ENCODE assay signal across 8 mouse cellular contexts in genomic region chr2:167373266-167373665, GRCm38 (mm10). TPM values are rescaled to one million over a fixed set of nuclear protein-coding genes. Genes with fewer than 3 reads are reported as not detected.
DNase-seq lines count a peak whose midpoint lies in the region; ATAC-seq lines count a peak whose summit lies in the region.

No protein-coding gene starts in this region.

- ATAC-seq in embryonic facial prominence, embryonic 12.5 days (ENCODE audit: insufficient number of reproducible peaks, insufficient read depth, low FRiP score, low TSS enrichment): no peak
- no peak for ATAC-seq in intestine, embryonic 16.5 days

- WGBS in embryonic facial prominence, embryonic 12.5 days: 81% methylated on average over 5 of the region's 5 CpGs
- 81% methylated on average over 5 of the region's 5 CpGs for WGBS in embryonic facial prominence, embryonic 10.5 days
- 71% methylated on average over 5 of the region's 5 CpGs for WGBS in intestine, embryonic 16.5 days

- no peak overlapping the region for H3K4me2 ChIP-seq in embryonic facial prominence, embryonic 12.5 days (replicated peaks)
- no peak overlapping the region for H3K4me2 ChIP-seq in intestine, embryonic 16.5 days (ENCODE audit: low read depth, low read length)

- intact Hi-C loops in gastrocnemius, postnatal 36 days (cut with DNase I): no loop called here

- no peak overlapping the region for H3K4me3 ChIP-seq in embryonic facial prominence, embryonic 12.5 days
- no peak overlapping the region for H3K4me3 ChIP-seq in embryonic facial prominence, embryonic 10.5 days
- no peak overlapping the region for H3K4me3 ChIP-seq in intestine, embryonic 16.5 days (ENCODE audit: low read length)

- H3K36me3 ChIP-seq in embryonic facial prominence, embryonic 12.5 days: no peaks in the 10 kb centered on the region
- H3K36me3 ChIP-seq in embryonic facial prominence, embryonic 10.5 days (replicated peaks): no peaks in the 10 kb centered on the region
- H3K36me3 ChIP-seq in intestine, embryonic 16.5 days (ENCODE audit: control insufficient read depth, insufficient read depth, low read length): no peaks in the 10 kb centered on the region

- H3K4me1 ChIP-seq in embryonic facial prominence, embryonic 12.5 days: no peaks in the 10 kb centered on the region
- H3K4me1 ChIP-seq in embryonic facial prominence, embryonic 10.5 days: peaks cover 13% of the 10 kb centered on the region
- 0 out of 2 replicates have a peak, but pooled peaks cover 8% of the 10 kb centered on the region for H3K4me1 ChIP-seq in intestine, embryonic 16.5 days (ENCODE audit: control insufficient read depth, insufficient read depth, low read length)

- no peak for DNase-seq in embryonic facial prominence, embryonic 10.5 days (ENCODE audit: low spot score)
- peak; percentile 43 for DNase-seq in ovary, postnatal 10 days (ENCODE audit: low spot score)
- no peak for DNase-seq in ovary, adult 18-20 months (ENCODE audit: low spot score)
- peak; percentile 44 to 56 for DNase-seq in gastrocnemius, postnatal 36 days
- peak; percentile 27 for DNase-seq in retina, postnatal 7 days (ENCODE audit: low read depth, low spot score)
- no peak for DNase-seq in yolk sac, embryonic 10.5 days (ENCODE audit: low spot score)

- H3K9ac ChIP-seq in embryonic facial prominence, embryonic 12.5 days: no peak overlapping the region
- no peak overlapping the region for H3K9ac ChIP-seq in intestine, embryonic 16.5 days (ENCODE audit: low read depth, low read length)

- no peaks in the 10 kb centered on the region for H3K9me3 ChIP-seq in embryonic facial prominence, embryonic 12.5 days
- H3K9me3 ChIP-seq in embryonic facial prominence, embryonic 10.5 days: no peaks in the 10 kb centered on the region
- no peaks in the 10 kb centered on the region for H3K9me3 ChIP-seq in intestine, embryonic 16.5 days (ENCODE audit: control insufficient read depth, low read length)

- peak overlapping the region; percentile 6; the same call in 1 of the 2 replicates for H3K27ac ChIP-seq in embryonic facial prominence, embryonic 12.5 days
- no peak overlapping the region for H3K27ac ChIP-seq in embryonic facial prominence, embryonic 10.5 days (replicated peaks)
- H3K27ac ChIP-seq in intestine, embryonic 16.5 days (ENCODE audit: low read length): no peak overlapping the region

- H3K27me3 ChIP-seq in embryonic facial prominence, embryonic 12.5 days: no peaks in the 10 kb centered on the region
- H3K27me3 ChIP-seq in embryonic facial prominence, embryonic 10.5 days (replicated peaks; ENCODE audit: low read depth, poor library complexity, severe bottlenecking): no peaks in the 10 kb centered on the region
- H3K27me3 ChIP-seq in intestine, embryonic 16.5 days (replicated peaks; ENCODE audit: control insufficient read depth, insufficient read depth, low read length): no peaks in the 10 kb centered on the region

RNA-seq across cellular contexts. Expression of gene B4galt5, which starts 24.3 kb away (rescaled TPM):
- polyA plus RNA-seq in embryonic facial prominence, embryonic 12.5 days (2016; fragmentation: Nextera tagmentation; extraction: Ambion mirVana): 14.5 and 19.7 TPM in 2 replicates
- polyA plus RNA-seq in embryonic facial prominence, embryonic 10.5 days (2016; fragmentation: Nextera tagmentation; extraction: Ambion mirVana): 7.3 and 8.7 TPM in 2 replicates
- 1 to 10 TPM; 6.9 TPM for total RNA-seq in gastrocnemius, postnatal 36 days (2021)
- 7.2 and 8.1 TPM in 2 replicates for polyA plus RNA-seq in intestine, embryonic 16.5 days (2015; fragmentation: Nextera tagmentation; extraction: Ambion mirVana)

RNA-seq across cellular contexts. Expression of gene Slc9a8, which starts 48.2 kb away (rescaled TPM):
- 23.3 and 24.1 TPM in 2 replicates for polyA plus RNA-seq in embryonic facial prominence, embryonic 12.5 days (2016; fragmentation: Nextera tagmentation; extraction: Ambion mirVana)
- polyA plus RNA-seq in embryonic facial prominence, embryonic 10.5 days (2016; fragmentation: Nextera tagmentation; extraction: Ambion mirVana): 24.3 and 25.9 TPM in 2 replicates
- total RNA-seq in gastrocnemius, postnatal 36 days (2021): 10 to 100 TPM; 21.8 to 22.8 TPM
- polyA plus RNA-seq in intestine, embryonic 16.5 days (2015; fragmentation: Nextera tagmentation; extraction: Ambion mirVana): 19.0 and 21.4 TPM in 2 replicates

Comparison
In these comparisons a context has a peak if more than half of its experiments do, and no peak if none do; other contexts are left out.
1. DNase-seq: peak in ovary, postnatal 10 days (single experiment), gastrocnemius, postnatal 36 days (2 of 2) and retina, postnatal 7 days (single experiment); none in embryonic facial prominence, embryonic 10.5 days (single experiment), ovary, adult 18-20 months (single experiment) and yolk sac, embryonic 10.5 days (single experiment).